Mouse (Mus musculus): ENCODE measurements around the gene Plekhg5.

GRCm38 (mm10) chr4:152028456-152028855, 43.8 kb upstream of the Plekhg5 start:
- TF ChIP-seq CTCF (IDR thresholded peaks at IDR 0.05; ENCODE audit: low read depth) (no peak), EP300 (IDR thresholded peaks at IDR 0.05; ENCODE audit: low read depth) (no peak)

Data from heart, postnatal 0 days (tissue).